Mouse (Mus musculus): ENCODE measurements around the gene Ephb6.
A peak's percentile ranks its signal among the peaks of the same experiment; 100 is the strongest.

- TF ChIP-seq CTCF (IDR thresholded peaks at IDR 0.05) = peak; percentile 40
- TF ChIP-seq POLR2A (IDR thresholded peaks at IDR 0.05; ENCODE audit: insufficient read depth, low read depth, low read length) = no peak
Measured at GRCm38 (mm10) chr6:41556389-41556788, 48.9 kb upstream of the Ephb6 start.
